Mouse (Mus musculus): Measurements from ENCODE around the gene Fam110a.

DNA sequence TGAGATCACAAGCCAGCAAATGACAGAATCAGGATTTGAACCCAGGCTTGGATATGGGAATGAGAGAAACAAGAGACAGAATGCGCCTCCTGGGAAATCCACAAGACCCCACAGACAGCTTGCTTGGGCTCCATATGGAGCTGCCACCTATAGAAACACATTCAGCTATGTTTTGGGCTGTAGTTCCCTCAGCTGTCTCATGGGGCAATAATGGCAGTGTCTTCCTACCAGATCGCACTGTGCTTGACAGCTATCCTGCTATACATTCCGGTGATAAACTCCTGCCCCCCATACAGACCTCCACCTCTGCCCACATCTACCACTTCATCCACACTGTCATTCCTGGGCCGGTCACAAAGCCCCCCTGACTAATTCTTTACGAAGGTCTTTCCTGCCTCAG is 4.7 kb downstream of the Fam110a start:
- no peak for TF ChIP-seq CTCF (IDR thresholded peaks at IDR 0.05; ENCODE audit: insufficient read depth, low read length)
- TF ChIP-seq POLR2A (IDR thresholded peaks at IDR 0.05; ENCODE audit: borderline replicate concordance, extremely low read depth, low read depth, low read length), result no peak

Data from lung, adult 2 months (tissue).